Mouse (Mus musculus) lung, adult 2 months (tissue): ENCODE data around the gene Tpcn1.

Experiments used
- CTCF ChIP-seq: fragments of 200-500 bp; IDR thresholded peaks from 2 replicates; pipeline ENCODE4 v1.5.1; 2011; ENCODE audit warnings: mild to moderate bottlenecking, low read length, control low read depth; ENCODE audit not compliant: insufficient read depth
- POLR2A ChIP-seq: fragments of 200-500 bp; IDR thresholded peaks from 2 replicates; pipeline ENCODE4 v1.6.1; 2011; ENCODE audit warnings: low read depth, mild to moderate bottlenecking, control low read depth, low read length, borderline replicate concordance; ENCODE audit errors: extremely low read depth

- TF ChIP-seq CTCF (no peak), POLR2A (no peak)
These were observed 63.7 kb downstream of the Tpcn1 start for GRCm38 (mm10) chr5:120524736-120525135.
